Mouse (Mus musculus): Measurements from ENCODE around the gene Elane. TPM values are rescaled to one million over a fixed set of nuclear protein-coding genes. Genes with fewer than 3 reads are reported as not detected.
"Not testable (repeated sequence)": the region's sequence is repeated elsewhere in the genome, so short reads cannot be mapped to it uniquely, and the experiment has no call there.

Elane gene
- total RNA-seq, 2 experiments from 2014 or later: not detected

GRCm38 (mm10) chr10:79890670-79891069 lies 4.6 kb downstream of the Elane start, which contains the start of gene Cfd:
Gene Cfd, plus strand, starts transcription at chr10:79890853.
- intact Hi-C loops (cut with DNase I): no loop called here
- Histone ChIP-seq H3K27ac (no peak within 1 kb of the TSS), H3K4me3 (no peak within 1 kb of the TSS)
- TF ChIP-seq CTCF (IDR thresholded peaks at IDR 0.05): no peak
- no peak for DNase-seq (ENCODE audit: extremely low spot score in 1 of 2, low spot score in 2 of 2)

GRCm38 (mm10) chr10:79892451-79893118 lies 6.5 kb downstream of the Elane start:
- peak; percentile 65 to 84 for DNase-seq (ENCODE audit: extremely low spot score in 1 of 2, low spot score in 2 of 2)
- TF ChIP-seq CTCF (IDR thresholded peaks at IDR 0.05): peak; percentile 84
- H3K27ac ChIP-seq, H3K4me3 ChIP-seq: not testable (repeated sequence)
- intact Hi-C loops (cut with DNase I): loop anchor here (2.0 kb wide), 2 partner anchors 32 to 66 kb away; no protein-coding TSS in a partner anchor

GRCm38 (mm10) chr10:79896306-79896705 lies 10.3 kb downstream of the Elane start:
- H3K27ac ChIP-seq: no peak overlapping the region
- H3K4me3 ChIP-seq: no peak overlapping the region
- TF ChIP-seq CTCF (IDR thresholded peaks at IDR 0.05): no peak
- intact Hi-C loops (cut with DNase I): no loop called here
- DNase-seq (ENCODE audit: extremely low spot score in 1 of 2, low spot score in 2 of 2): no peak

GRCm38 (mm10) chr10:79896814-79897213 lies 10.8 kb downstream of the Elane start:
- Histone ChIP-seq H3K27ac (no peak overlapping the region), H3K4me3 (no peak overlapping the region)
- TF ChIP-seq CTCF (IDR thresholded peaks at IDR 0.05): no peak
- no peak for DNase-seq (ENCODE audit: extremely low spot score in 1 of 2, low spot score in 2 of 2)
- intact Hi-C loops (cut with DNase I): no loop called here

GRCm38 (mm10) chr10:79897316-79898245 lies 11.5 kb downstream of the Elane start:
- Histone ChIP-seq H3K4me3 (no peak overlapping the region), H3K27ac (no peak overlapping the region)
- intact Hi-C loops (cut with DNase I): no loop called here
- DNase-seq (ENCODE audit: extremely low spot score in 1 of 2, low spot score in 2 of 2): no peak
- TF ChIP-seq CTCF (IDR thresholded peaks at IDR 0.05): no peak

- TF ChIP-seq CTCF (IDR thresholded peaks at IDR 0.05): peak; percentile 45
- Histone ChIP-seq H3K4me3 (no peak overlapping the region), H3K27ac (peak overlapping the region; percentile 85)
- intact Hi-C loops (cut with DNase I): no loop called here
- peak; percentile 76 to 81 for DNase-seq (ENCODE audit: extremely low spot score in 1 of 2, low spot score in 2 of 2)
These were observed 14.9 kb downstream of the Elane start for GRCm38 (mm10) chr10:79900951-79901410.

- no peak for TF ChIP-seq CTCF (IDR thresholded peaks at IDR 0.05)
- Histone ChIP-seq H3K4me3 (no peak overlapping the region), H3K27ac (no peak overlapping the region)
- intact Hi-C loops (cut with DNase I): no loop called here
- no peak for DNase-seq (ENCODE audit: extremely low spot score in 1 of 2, low spot score in 2 of 2)
These were observed 20.7 kb downstream of the Elane start for GRCm38 (mm10) chr10:79906712-79907111.

- TF ChIP-seq CTCF (IDR thresholded peaks at IDR 0.05): no peak
- no peak overlapping the region for H3K27ac ChIP-seq
- no peak for DNase-seq (ENCODE audit: extremely low spot score in 1 of 2, low spot score in 2 of 2)
- no peak overlapping the region for H3K4me3 ChIP-seq
- intact Hi-C loops (cut with DNase I): no loop called here
These were observed 21.4 kb downstream of the Elane start for GRCm38 (mm10) chr10:79907415-79907814.

GRCm38 (mm10) chr10:79908167-79909091 lies 22.4 kb downstream of the Elane start, which contains the start of gene Med16:
Gene Med16, minus strand, starts transcription at chr10:79908923.
- DNase-seq (ENCODE audit: extremely low spot score in 1 of 2, low spot score in 2 of 2): peak; percentile 90 to 92
- no peak for TF ChIP-seq CTCF (IDR thresholded peaks at IDR 0.05)
- Histone ChIP-seq H3K4me3 (peak within 1 kb of the TSS; percentile 72), H3K27ac (peak within 1 kb of the TSS; percentile 99)
- intact Hi-C loops (cut with DNase I): no loop called here

- peak overlapping the region; percentile 72 for H3K4me3 ChIP-seq
These were observed 23.3 kb downstream of the Elane start for GRCm38 (mm10) chr10:79909092-79909922.

More at GRCm38 (mm10) chr10:79909092-79909922, 23.3 kb downstream of the Elane start:
- H3K27ac ChIP-seq: peak overlapping the region; percentile 99
- no peak for TF ChIP-seq CTCF (IDR thresholded peaks at IDR 0.05)
- intact Hi-C loops (cut with DNase I): no loop called here
- DNase-seq (ENCODE audit: extremely low spot score in 1 of 2, low spot score in 2 of 2): no peak
